Mouse (Mus musculus) embryo, embryonic 11 days (tissue): ENCODE results near the gene Man1a2.
A peak's percentile ranks its signal among the peaks of the same experiment; 100 is the strongest.

Experiments
- DNase-seq: peaks from one replicate; pipeline ENCODE4 v3.0.0-alpha.2; 2015

Gene Man1a2

GRCm38 (mm10) chr3:100562455-100562854 lies 122.8 kb downstream of the Man1a2 start:
- DNase-seq: no peak

- DNase-seq: no peak
Measured at GRCm38 (mm10) chr3:100561561-100562175, 123.6 kb downstream of the Man1a2 start.

- DNase-seq: no peak
Measured at GRCm38 (mm10) chr3:100559431-100559830, 125.9 kb downstream of the Man1a2 start.

GRCm38 (mm10) chr3:100558211-100558708 lies 127.0 kb downstream of the Man1a2 start:
- no peak for DNase-seq

GRCm38 (mm10) chr3:100554843-100555242 lies 130.5 kb downstream of the Man1a2 start:
- peak; percentile 52 for DNase-seq

- DNase-seq: no peak
Measured at GRCm38 (mm10) chr3:100552171-100552570, 133.1 kb downstream of the Man1a2 start.

GRCm38 (mm10) chr3:100547913-100548292 lies 137.4 kb downstream of the Man1a2 start:
- DNase-seq: no peak

- no peak for DNase-seq
Measured at GRCm38 (mm10) chr3:100547162-100547912, 138.0 kb downstream of the Man1a2 start.

GRCm38 (mm10) chr3:100536686-100537085 lies 148.6 kb downstream of the Man1a2 start:
- no peak for DNase-seq

GRCm38 (mm10) chr3:100535902-100536301 lies 149.4 kb downstream of the Man1a2 start:
- no peak for DNase-seq

- no peak for DNase-seq
Measured at GRCm38 (mm10) chr3:100535298-100535697, 150.0 kb downstream of the Man1a2 start.

GRCm38 (mm10) chr3:100534394-100534793 lies 150.9 kb downstream of the Man1a2 start:
- no peak for DNase-seq

GRCm38 (mm10) chr3:100533429-100533828 lies 151.9 kb downstream of the Man1a2 start:
- no peak for DNase-seq

- no peak for DNase-seq
Measured at GRCm38 (mm10) chr3:100530919-100531318, 154.4 kb downstream of the Man1a2 start.

GRCm38 (mm10) chr3:100530244-100530788 lies 155.0 kb downstream of the Man1a2 start:
- DNase-seq: no peak

- DNase-seq: no peak
Measured at GRCm38 (mm10) chr3:100522671-100523070, 162.6 kb downstream of the Man1a2 start.

- no peak for DNase-seq
Measured at GRCm38 (mm10) chr3:100521626-100522025, 163.7 kb downstream of the Man1a2 start.

- DNase-seq: no peak
Measured at GRCm38 (mm10) chr3:100515754-100516141, 169.6 kb downstream of the Man1a2 start.

GRCm38 (mm10) chr3:100515093-100515753 lies 170.1 kb downstream of the Man1a2 start:
- DNase-seq: no peak
